In the genomic region with DNA sequence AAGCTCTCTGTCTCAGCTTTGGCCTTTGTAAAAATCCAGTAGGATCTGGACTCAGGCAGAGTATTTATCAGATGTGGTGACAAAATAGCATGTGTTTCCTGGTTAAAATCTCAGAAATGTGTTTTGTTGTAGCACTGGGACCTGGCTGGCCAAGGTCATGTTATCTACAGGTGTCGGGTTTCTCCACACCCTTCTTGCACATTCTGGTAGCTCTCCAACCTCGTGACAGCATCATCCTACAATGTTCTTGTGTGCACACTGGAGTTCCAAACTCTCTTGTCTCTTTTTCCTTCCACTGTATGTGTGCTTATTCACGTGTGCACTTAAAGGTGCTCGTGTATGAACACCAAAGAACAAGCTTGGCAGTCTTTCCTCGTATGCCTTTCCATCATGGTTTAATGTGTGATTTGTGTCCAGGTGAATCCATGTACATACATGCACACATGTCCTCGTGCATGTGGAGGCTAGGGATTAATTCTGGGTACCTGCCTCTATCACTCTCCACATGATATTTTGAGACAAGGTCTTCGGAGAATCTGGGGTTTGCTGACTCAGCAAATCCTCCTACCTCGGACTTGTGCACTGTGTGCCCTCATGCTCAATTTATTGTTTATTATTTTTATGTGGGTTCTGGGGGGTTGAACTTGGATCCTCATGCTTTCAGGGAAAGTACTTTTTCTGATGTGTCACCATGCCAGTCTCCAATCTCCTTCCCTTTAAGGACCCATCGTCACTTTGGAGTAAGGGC, we compare ENCODE assay signal across 29 mouse cellular contexts. TPM values are rescaled to one million over a fixed set of nuclear protein-coding genes. Genes with fewer than 3 reads are reported as not detected.
A peak's percentile ranks its signal among the peaks of the same experiment; 100 is the strongest.
DNase-seq lines count a peak whose midpoint lies in the region; TF ChIP-seq lines count a peak whose summit lies in the region.
"Had no signal": no experiment of that assay in that cellular context is flagged by ENCODE, and none has a peak within 500 bp of the region (broad histone marks: within the 10 kb centered on the region; RNA-seq: fewer than 3 reads in every experiment).

No protein-coding gene starts in this region.

- DNase-seq in 3T3-L1 (ENCODE audit: low read depth, low spot score) (peak; percentile 80), ES-E14 (ENCODE audit: low read depth, low spot score) (no peak), R1 (ENCODE audit: low read depth, low spot score) (peak; percentile 41)
- DNase-seq in heart, embryonic 10.5 days (ENCODE audit: low spot score): no peak
- no peak for DNase-seq in ovary, adult 18-20 months (ENCODE audit: low spot score)
- DNase-seq in right cerebral cortex, postnatal 36 days (ENCODE audit: low spot score in 2 of 2): no peak
- DNase-seq: adrenal gland, postnatal 36 days; cerebellum, adult 18-20 months; cerebellum, adult 9-10 months; cerebellum, postnatal 25 days; forebrain, postnatal 0 days; gastrocnemius, adult 2 months; gastrocnemius, postnatal 14 days; heart, adult 11 months; heart, postnatal 10 days; heart, postnatal 36 days; kidney, adult 18-20 months had no signal

- H3K27me3 ChIP-seq in heart, embryonic 10.5 days (ENCODE audit: insufficient read depth, poor library complexity, severe bottlenecking): no peaks in the 10 kb centered on the region
- H3K27me3 ChIP-seq: embryonic facial prominence, embryonic 12.5 days; embryonic facial prominence, embryonic 15.5 days; heart, embryonic 15.5 days; intestine, embryonic 15.5 days had no signal

- H3K27ac ChIP-seq in ES-E14 (ENCODE audit: insufficient read depth, low read depth, low read length, poor library complexity, severe bottlenecking): no peak overlapping the region
- no peak overlapping the region for H3K27ac ChIP-seq in heart, embryonic 10.5 days
- H3K27ac ChIP-seq: embryonic facial prominence, embryonic 12.5 days; embryonic facial prominence, embryonic 15.5 days; gastrocnemius, adult 2 months; heart, embryonic 15.5 days; hindbrain, embryonic 10.5 days; hindbrain, embryonic 13.5 days; intestine, embryonic 15.5 days had no signal

- H3K9ac ChIP-seq in ES-E14 (ENCODE audit: insufficient read depth, low read depth, low read length, poor library complexity, severe bottlenecking): no peak overlapping the region
- H3K9ac ChIP-seq: embryonic facial prominence, embryonic 12.5 days; embryonic facial prominence, embryonic 15.5 days; forebrain, postnatal 0 days; heart, embryonic 12.5 days; heart, embryonic 15.5 days; hindbrain, embryonic 13.5 days; intestine, embryonic 15.5 days had no signal

- no peak overlapping the region for H3K4me3 ChIP-seq in ES-E14 (ENCODE audit: insufficient read depth in 1 of 2, low read depth in 1 of 2, low read length in 2 of 2, poor library complexity in 1 of 2, severe bottlenecking in 1 of 2)
- H3K4me3 ChIP-seq in heart, embryonic 10.5 days: no peak overlapping the region
- H3K4me3 ChIP-seq: embryonic facial prominence, embryonic 12.5 days; embryonic facial prominence, embryonic 15.5 days; gastrocnemius, adult 2 months; heart, embryonic 12.5 days; heart, embryonic 15.5 days; hindbrain, embryonic 10.5 days; hindbrain, embryonic 13.5 days; intestine, embryonic 15.5 days had no signal

- H3K9me3 ChIP-seq in ES-E14 (ENCODE audit: control insufficient read depth, insufficient read depth, low read depth, low read length): no peaks in the 10 kb centered on the region
- no peaks in the 10 kb centered on the region for H3K9me3 ChIP-seq in heart, embryonic 10.5 days
- H3K9me3 ChIP-seq: embryonic facial prominence, embryonic 12.5 days; embryonic facial prominence, embryonic 15.5 days; G1E; heart, embryonic 12.5 days; heart, embryonic 15.5 days; hindbrain, embryonic 10.5 days; hindbrain, embryonic 13.5 days; intestine, embryonic 15.5 days had no signal

- H3K4me1 ChIP-seq in ES-E14 (ENCODE audit: control insufficient read depth in 2 of 2, insufficient read depth in 2 of 2, low read length in 2 of 2, poor library complexity in 1 of 2): peaks cover 5 to 10% of the 10 kb centered on the region in 2 experiments; a peak in 2 of 4 replicates
- peaks cover 3% of the 10 kb centered on the region; the same call in 1 of the 2 replicates for H3K4me1 ChIP-seq in heart, embryonic 10.5 days

- 69% methylated on average over 9 of the region's 9 CpGs for WGBS in heart, embryonic 10.5 days

- in situ Hi-C loops in ES-E14 (cut with MboI; ENCODE audit: low sequenced_read_pairs in 2 of 2, unreplicated experiment in 2 of 2): no loop called here

- no peaks in the 10 kb centered on the region for H3K36me3 ChIP-seq in ES-E14 (ENCODE audit: control insufficient read depth, insufficient read depth, low read length, poor library complexity, severe bottlenecking)
- no peaks in the 10 kb centered on the region for H3K36me3 ChIP-seq in heart, embryonic 10.5 days
- H3K36me3 ChIP-seq: embryonic facial prominence, embryonic 12.5 days; embryonic facial prominence, embryonic 15.5 days; G1E; heart, embryonic 12.5 days; heart, embryonic 15.5 days; hindbrain, embryonic 10.5 days; hindbrain, embryonic 13.5 days; intestine, embryonic 15.5 days had no signal

TF ChIP-seq in ES-E14, 5 proteins besides CTCF, POLR2A, EP300 and RAD21:
- no peak for TF ChIP-seq ZNF384 (IDR thresholded peaks at IDR 0.05; ENCODE audit: low read depth, low read length)
- TF ChIP-seq MAFK (IDR thresholded peaks at IDR 0.05; ENCODE audit: insufficient read depth, low read depth, low read length): peak; percentile 99
- no peak for TF ChIP-seq HCFC1 (IDR thresholded peaks at IDR 0.05; ENCODE audit: borderline replicate concordance, insufficient read depth, low read length)
- TF ChIP-seq CHD2 (IDR thresholded peaks at IDR 0.05; ENCODE audit: low read depth, low read length): no peak

RNA-seq across cellular contexts. Expression of a gene that starts 4.0 kb away (rescaled TPM):
- total RNA-seq in ES-E14 (2012; rRNA removed): 34.7 and 40.9 TPM in 2 replicates
- 7.2 and 8.0 TPM in 2 replicates for polyA plus RNA-seq in heart, embryonic 10.5 days (2016; fragmentation: Nextera tagmentation; extraction: Ambion mirVana)

RNA-seq across cellular contexts. Expression of a gene that starts 35.5 kb away (rescaled TPM):
- 0.18 and 0.69 TPM in 2 replicates for total RNA-seq in ES-E14 (2012; rRNA removed)
- polyA plus RNA-seq in heart, embryonic 10.5 days (2016; fragmentation: Nextera tagmentation; extraction: Ambion mirVana): 0.24 TPM in 1 of 2 replicates, not detected in the other
- total RNA-seq: forebrain, postnatal 0 days; gastrocnemius, adult 2 months had no signal
- polyA plus RNA-seq: C2C12; embryonic facial prominence, embryonic 12.5 days; forebrain, embryonic 11.5 days; forebrain, postnatal 0 days; heart, embryonic 12.5 days; hindbrain, embryonic 10.5 days; hindbrain, embryonic 13.5 days; hindbrain, embryonic 16.5 days; Patski had no signal

Comparison
In these comparisons a context has a peak if more than half of its experiments do, and no peak if none do; other contexts are left out.
1. DNase-seq: peak in 3T3-L1 (single experiment) and R1 (single experiment); none in ES-E14 (single experiment), heart, embryonic 10.5 days (single experiment), ovary, adult 18-20 months (single experiment) and right cerebral cortex, postnatal 36 days (0 of 2).